Mouse (Mus musculus): ENCODE results near the gene Polm. TPM values are rescaled to one million over a fixed set of nuclear protein-coding genes. Genes with fewer than 3 reads are reported as not detected.

Gene Polm
- polyA plus RNA-seq, 1 experiment from 2014 or later, result 6.2 TPM

GRCm38 (mm10) chr11:5787671-5788055, 50.2 kb downstream of the Polm start:
- H3K4me2 ChIP-seq, result peak overlapping the region; percentile 94
- ATAC-seq (replicated peaks; ENCODE audit: low FRiP score) (no peak), DNase-seq (ENCODE audit: low spot score) (no peak)
- peak overlapping the region; percentile 83 for H3K4me3 ChIP-seq (ENCODE audit: low read depth, low read length)
- peak overlapping the region; percentile 93 for H3K27ac ChIP-seq (ENCODE audit: low read depth, low read length)
- H3K36me3 ChIP-seq (ENCODE audit: control insufficient read depth, insufficient read depth, low read length), result peaks cover 12% of the 10 kb centered on the region
- H3K9ac ChIP-seq (ENCODE audit: low read depth, low read length), result peak overlapping the region; percentile 91
- H3K27me3 ChIP-seq (replicated peaks; ENCODE audit: control insufficient read depth, insufficient read depth, low read length), result no peaks in the 10 kb centered on the region
- H3K4me1 ChIP-seq (replicated peaks; ENCODE audit: control insufficient read depth, insufficient read depth, low read length), result peaks cover 24% of the 10 kb centered on the region
- no peaks in the 10 kb centered on the region for H3K9me3 ChIP-seq (ENCODE audit: control insufficient read depth, low read length)
- WGBS, result 30% methylated on average over 8 of the region's 8 CpGs

DNA sequence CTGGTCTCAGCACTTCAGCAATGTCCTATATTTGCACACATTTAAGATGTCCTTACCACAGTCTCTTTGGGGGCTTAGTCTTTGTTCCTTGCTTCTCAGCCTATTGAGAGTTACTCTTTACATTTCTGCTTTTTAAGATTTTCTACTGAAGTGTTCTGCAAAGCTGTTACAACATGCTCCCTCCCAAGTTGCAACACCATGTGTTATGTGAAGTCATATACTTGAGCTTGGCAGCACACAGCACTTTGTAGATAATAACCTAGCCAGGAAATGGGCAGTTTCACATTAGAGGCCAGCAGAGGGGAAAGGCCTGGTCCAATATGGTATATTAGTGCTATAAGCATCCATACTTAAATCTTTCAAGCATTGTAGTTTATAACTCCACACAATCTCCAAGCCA, 52.1 kb downstream of the Polm start:
- H3K4me1 ChIP-seq (replicated peaks; ENCODE audit: control insufficient read depth, insufficient read depth, low read length), result peaks cover 30% of the 10 kb centered on the region
- no peak overlapping the region for H3K9ac ChIP-seq (ENCODE audit: low read depth, low read length)
- H3K4me2 ChIP-seq, result no peak overlapping the region
- no peak for ATAC-seq (replicated peaks; ENCODE audit: low FRiP score)
- no peaks in the 10 kb centered on the region; the same call in 1 of the 2 replicates for H3K36me3 ChIP-seq (ENCODE audit: control insufficient read depth, insufficient read depth, low read length)
- no peaks in the 10 kb centered on the region for H3K9me3 ChIP-seq (ENCODE audit: control insufficient read depth, low read length)
- no peak overlapping the region for H3K4me3 ChIP-seq (ENCODE audit: low read depth, low read length)
- peak overlapping the region; percentile 9; the same call in 1 of the 2 replicates for H3K27ac ChIP-seq (ENCODE audit: low read depth, low read length)
- no peaks in the 10 kb centered on the region for H3K27me3 ChIP-seq (replicated peaks; ENCODE audit: control insufficient read depth, insufficient read depth, low read length)
- no peak for DNase-seq (ENCODE audit: low spot score)

DNA sequence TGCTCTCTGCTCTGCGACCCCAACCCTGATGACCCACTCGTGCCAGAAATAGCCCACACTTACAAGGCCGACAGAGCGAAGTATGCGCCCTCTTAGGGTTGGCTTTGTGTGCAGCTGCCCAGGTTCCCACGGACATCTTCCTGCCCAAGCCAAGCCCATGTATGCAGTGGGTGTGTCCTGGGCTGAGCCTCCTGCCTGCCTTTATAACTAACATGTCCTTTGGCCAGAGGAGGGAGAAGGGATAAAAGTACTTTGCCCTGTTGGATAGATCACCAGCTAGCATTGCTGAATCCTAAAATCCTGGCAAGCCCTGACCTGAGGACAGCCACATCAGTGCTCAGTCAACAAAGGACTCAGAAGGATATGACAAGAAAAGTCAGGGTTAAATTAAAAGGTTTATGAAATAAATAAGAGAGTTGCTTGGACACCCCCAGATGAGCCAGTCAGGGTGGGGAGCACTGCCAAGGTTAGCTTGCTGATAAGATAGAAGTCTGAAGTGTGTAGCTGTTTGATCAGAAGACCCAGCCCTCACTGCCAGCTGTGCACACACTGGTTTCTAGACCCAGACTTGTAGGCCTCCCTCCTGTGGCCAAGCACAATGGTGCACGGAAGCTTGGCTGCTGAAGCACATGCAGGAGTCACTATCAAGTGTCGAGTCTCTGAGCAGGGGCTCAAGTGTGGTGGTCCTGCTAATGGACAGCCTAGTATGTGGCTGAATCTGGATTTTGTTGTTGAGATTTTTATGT, 55.4 kb downstream of the Polm start:
- no peak overlapping the region for H3K4me3 ChIP-seq (ENCODE audit: low read depth, low read length)
- no peak overlapping the region; the same call in 1 of the 2 replicates for H3K27ac ChIP-seq (ENCODE audit: low read depth, low read length)
- DNase-seq (ENCODE audit: low spot score) (no peak), ATAC-seq (replicated peaks; ENCODE audit: low FRiP score) (peak; percentile 83)
- WGBS, result 66% methylated on average over 8 of the region's 8 CpGs
- no peaks in the 10 kb centered on the region for H3K27me3 ChIP-seq (replicated peaks; ENCODE audit: control insufficient read depth, insufficient read depth, low read length)
- H3K4me1 ChIP-seq (replicated peaks; ENCODE audit: control insufficient read depth, insufficient read depth, low read length), result peaks cover 16% of the 10 kb centered on the region
- H3K9ac ChIP-seq (ENCODE audit: low read depth, low read length), result no peak overlapping the region
- no peak overlapping the region for H3K4me2 ChIP-seq
- H3K9me3 ChIP-seq (ENCODE audit: control insufficient read depth, low read length), result no peaks in the 10 kb centered on the region
- no peaks in the 10 kb centered on the region; the same call in 1 of the 2 replicates for H3K36me3 ChIP-seq (ENCODE audit: control insufficient read depth, insufficient read depth, low read length)

GRCm38 (mm10) chr11:5780035-5780499, 57.7 kb downstream of the Polm start:
- Histone ChIP-seq H3K27ac (ENCODE audit: low read depth, low read length) (no peak overlapping the region), H3K4me3 (ENCODE audit: low read depth, low read length) (no peak overlapping the region), H3K9me3 (ENCODE audit: control insufficient read depth, low read length) (no peaks in the 10 kb centered on the region), H3K27me3 (replicated peaks; ENCODE audit: control insufficient read depth, insufficient read depth, low read length) (no peaks in the 10 kb centered on the region), H3K4me1 (replicated peaks; ENCODE audit: control insufficient read depth, insufficient read depth, low read length) (peaks cover 8% of the 10 kb centered on the region), H3K36me3 (ENCODE audit: control insufficient read depth, insufficient read depth, low read length) (no peaks in the 10 kb centered on the region; the same call in 1 of the 2 replicates), H3K9ac (ENCODE audit: low read depth, low read length) (no peak overlapping the region), H3K4me2 (no peak overlapping the region)
- WGBS, result 92% methylated on average over 6 of the region's 6 CpGs
- DNase-seq (ENCODE audit: low spot score) (no peak), ATAC-seq (replicated peaks; ENCODE audit: low FRiP score) (no peak)

- DNase-seq (ENCODE audit: low spot score) (no peak), ATAC-seq (replicated peaks; ENCODE audit: low FRiP score) (no peak)
- Histone ChIP-seq H3K36me3 (ENCODE audit: control insufficient read depth, insufficient read depth, low read length) (no peaks in the 10 kb centered on the region; the same call in 1 of the 2 replicates), H3K9me3 (ENCODE audit: control insufficient read depth, low read length) (peaks cover under 1% of the 10 kb centered on the region; the same call in 1 of the 2 replicates), H3K27me3 (replicated peaks; ENCODE audit: control insufficient read depth, insufficient read depth, low read length) (no peaks in the 10 kb centered on the region), H3K4me1 (replicated peaks; ENCODE audit: control insufficient read depth, insufficient read depth, low read length) (peaks cover 8% of the 10 kb centered on the region), H3K4me2 (no peak overlapping the region), H3K9ac (ENCODE audit: low read depth, low read length) (no peak overlapping the region), H3K4me3 (ENCODE audit: low read depth, low read length) (no peak overlapping the region), H3K27ac (ENCODE audit: low read depth, low read length) (no peak overlapping the region)
- 58% methylated on average over 2 of the region's 2 CpGs for WGBS
Measured at GRCm38 (mm10) chr11:5778481-5778880, 59.3 kb downstream of the Polm start.

Other genes with a start within 250 kb of the Polm start
- 203 and 204 TPM in 2 replicates for gene Mrps24, start 122.3 kb downstream of the Polm start, polyA plus RNA-seq (2014; fragmentation: Nextera tagmentation; extraction: Ambion mirVana)
- gene Urgcp, start 75.6 kb downstream of the Polm start, polyA plus RNA-seq (2014; fragmentation: Nextera tagmentation; extraction: Ambion mirVana), result 17.0 and 17.1 TPM in 2 replicates
- 104 and 110 TPM in 2 replicates for gene Dbnl, start 49.5 kb downstream of the Polm start, polyA plus RNA-seq (2014; fragmentation: Nextera tagmentation; extraction: Ambion mirVana)
- gene Pgam2, start 34.3 kb downstream of the Polm start, polyA plus RNA-seq (2014; fragmentation: Nextera tagmentation; extraction: Ambion mirVana), result 6.0 and 12.1 TPM in 2 replicates
- 11.3 TPM in 2 replicates for gene Aebp1, start 23.9 kb upstream of the Polm start, polyA plus RNA-seq (2014; fragmentation: Nextera tagmentation; extraction: Ambion mirVana)
- gene Pold2, start 40.3 kb upstream of the Polm start, polyA plus RNA-seq (2014; fragmentation: Nextera tagmentation; extraction: Ambion mirVana), result 151 and 158 TPM in 2 replicates
- 73.1 and 156 TPM in 2 replicates for gene Myl7, start 60.8 kb upstream of the Polm start, polyA plus RNA-seq (2014; fragmentation: Nextera tagmentation; extraction: Ambion mirVana)
- 0.35 and 0.45 TPM in 2 replicates for gene Gck, start 112.1 kb upstream of the Polm start, polyA plus RNA-seq (2014; fragmentation: Nextera tagmentation; extraction: Ambion mirVana)
- gene Ykt6, start 117.7 kb upstream of the Polm start, polyA plus RNA-seq (2014; fragmentation: Nextera tagmentation; extraction: Ambion mirVana), result 18.4 TPM in 2 replicates
- gene Camk2b, start 228.3 kb upstream of the Polm start, polyA plus RNA-seq (2014; fragmentation: Nextera tagmentation; extraction: Ambion mirVana), result 0.99 and 1.0 TPM in 2 replicates

All from liver, embryonic 11.5 days (tissue).